Mouse (Mus musculus) ES-E14 (cell line): ENCODE data around the gene Pex16. TPM values are rescaled to one million over a fixed set of nuclear protein-coding genes. Genes with fewer than 3 reads are reported as not detected.
A peak's percentile ranks its signal among the peaks of the same experiment; 100 is the strongest.

Experiments
- DNase-seq: peaks from one replicate; pipeline ENCODE4 v3.0.0-alpha.2; 2013; ENCODE audit warnings: low read depth, low spot score
- H3K27ac ChIP-seq: 2 replicates; pipeline ENCODE4 v1.5.1; 2012; ENCODE audit warnings: low read depth, mild to moderate bottlenecking, low read length, moderate library complexity, mixed read lengths; ENCODE audit not compliant: poor library complexity, insufficient read depth, severe bottlenecking
- H3K36me3 ChIP-seq: 2 replicates; pipeline ENCODE4 v1.6.1; 2012; ENCODE audit warnings: mild to moderate bottlenecking, low read length, moderate library complexity, mixed read lengths; ENCODE audit not compliant: control insufficient read depth, poor library complexity, insufficient read depth, severe bottlenecking
- H3K4me1 ChIP-seq, 2 experiments: fragments of 150-350 bp in 1 of 2; sonication (generic) in 1 of 2; 2 replicates each; pipeline ENCODE4 v1.6.1; 2012; ENCODE audit warnings: low read length in 2 of 2, mild to moderate bottlenecking in 1 of 2, mixed read lengths in 1 of 2; ENCODE audit not compliant: control insufficient read depth in 2 of 2, insufficient read depth in 2 of 2, poor library complexity in 1 of 2
- H3K4me3 ChIP-seq, 2 experiments: fragments of 150-350 bp in 1 of 2; sonication (generic) in 1 of 2; 2 replicates each; pipeline ENCODE4 v1.5.1; 2012; ENCODE audit warnings: low read length in 2 of 2, low read depth in 1 of 2, mild to moderate bottlenecking in 1 of 2, mixed read lengths in 1 of 2; ENCODE audit not compliant: insufficient read depth in 1 of 2, poor library complexity in 1 of 2, severe bottlenecking in 1 of 2
- H3K9ac ChIP-seq: 2 replicates; pipeline ENCODE4 v1.6.1; 2012; ENCODE audit warnings: low read depth, mild to moderate bottlenecking, low read length, mixed read lengths; ENCODE audit not compliant: poor library complexity, insufficient read depth, severe bottlenecking
- H3K9me3 ChIP-seq: fragments of 150-350 bp; sonication (generic); 2 replicates; pipeline ENCODE4 v1.6.1; 2012; ENCODE audit warnings: low read depth, mild to moderate bottlenecking, low read length; ENCODE audit not compliant: control insufficient read depth, insufficient read depth
- CHD2 ChIP-seq: IDR thresholded peaks from 2 replicates; pipeline ENCODE4 v1.6.1; 2014; ENCODE audit warnings: mild to moderate bottlenecking, low read depth, low read length, inconsistent platforms
- HCFC1 ChIP-seq: IDR thresholded peaks from 2 replicates; pipeline ENCODE4 v1.6.1; 2012; ENCODE audit warnings: low read length, inconsistent platforms, borderline replicate concordance; ENCODE audit not compliant: insufficient read depth
- MAFK ChIP-seq: IDR thresholded peaks from 2 replicates; pipeline ENCODE4 v1.6.1; 2014; ENCODE audit warnings: mild to moderate bottlenecking, low read depth, low read length, inconsistent platforms; ENCODE audit not compliant: insufficient read depth
- ZC3H11A ChIP-seq: IDR thresholded peaks from 2 replicates; pipeline ENCODE4 v1.6.1; 2012; ENCODE audit warnings: low read depth, mild to moderate bottlenecking, inconsistent platforms, low read length, borderline replicate concordance
- ZNF384 ChIP-seq: IDR thresholded peaks from 2 replicates; pipeline ENCODE4 v1.6.1; 2012; ENCODE audit warnings: low read depth, low read length, inconsistent platforms
- in situ Hi-C, 2 experiments: fragments of 600-800 bp; cut with MboI; formaldehyde crosslinking; loops; one replicate each; pipeline ENCODE4 v1.15.1; 2025; ENCODE audit warnings: low sequenced_read_pairs in 2 of 2, inconsistent platforms in 1 of 2; ENCODE audit not compliant: unreplicated experiment in 2 of 2
- total RNA-seq: library from RNA; depleted of rRNA; stranded (reverse); fragments of 300-350 nt; gene quantifications from 2 replicates; pipeline ENCODE4 v1.2.3, GENCODE M21; 2012

Gene Pex16
- total RNA-seq, 1 experiment, result 21.1 TPM

DNA sequence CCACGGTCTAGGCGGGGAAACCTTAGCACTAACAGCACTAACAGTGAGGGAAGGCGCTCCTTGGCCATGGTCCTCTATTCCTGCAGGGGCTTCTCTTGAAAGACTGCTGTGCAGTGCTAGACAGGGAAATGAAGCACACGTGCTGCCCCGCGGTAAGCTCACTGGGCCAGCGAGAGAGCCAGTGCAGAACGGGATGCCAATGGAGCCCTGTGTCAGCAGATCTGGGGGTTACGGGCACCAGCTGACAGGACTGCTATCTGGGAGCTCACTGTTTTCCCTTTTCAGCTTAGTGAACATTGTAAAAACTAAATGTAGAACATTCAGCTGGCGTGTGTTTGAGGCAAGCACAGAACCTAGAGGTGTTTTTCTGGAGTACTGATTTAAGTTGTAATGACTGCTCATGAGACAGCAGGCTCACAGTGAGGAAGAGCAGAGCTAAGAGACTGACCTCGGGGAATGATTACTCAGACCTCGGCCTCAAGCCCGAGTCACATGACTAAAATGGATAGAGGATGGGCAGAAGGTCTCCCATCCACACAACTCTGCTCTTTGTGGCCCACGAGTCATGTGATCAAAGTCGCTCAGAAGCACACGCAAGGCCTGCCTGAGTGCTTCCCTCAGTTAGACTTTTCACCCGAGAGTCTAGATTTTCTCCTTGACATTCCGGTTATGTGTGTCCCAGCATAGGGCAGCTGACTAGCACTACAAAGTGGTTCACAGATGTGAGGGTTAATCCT is 34.0 kb downstream of the Pex16 start:
- no peak for TF ChIP-seq HCFC1
- no peak for TF ChIP-seq ZC3H11A
- TF ChIP-seq MAFK, result no peak
- TF ChIP-seq ZNF384, result no peak
- no peak for TF ChIP-seq CHD2

DNA sequence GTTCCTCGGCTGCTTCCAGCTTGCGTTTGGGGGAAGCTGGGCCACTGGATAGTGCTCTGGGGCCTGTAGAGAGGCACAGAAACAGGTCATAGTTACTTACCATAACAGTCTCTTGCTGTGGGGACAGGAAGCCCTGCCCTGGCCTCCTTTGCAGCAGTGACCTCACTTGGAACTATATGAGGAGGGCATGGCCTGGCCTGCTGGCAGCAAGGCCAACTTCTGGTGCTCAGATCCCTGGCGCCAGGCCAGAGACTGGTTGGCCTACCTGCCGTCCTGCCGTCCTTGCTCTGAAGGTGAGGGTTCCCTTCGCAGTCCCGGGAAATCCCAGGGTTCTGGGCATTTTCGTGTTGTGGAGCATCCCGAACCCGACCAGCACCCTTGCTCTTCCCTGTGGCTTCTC is 37.2 kb downstream of the Pex16 start:
- H3K36me3 ChIP-seq, result peaks cover 63% of the 10 kb centered on the region
- H3K4me3 ChIP-seq, result no peak overlapping the region
- TF ChIP-seq CHD2 (no peak), ZC3H11A (no peak), MAFK (no peak)
- H3K9ac ChIP-seq, result no peak overlapping the region; the same call in 1 of the 2 replicates
- in situ Hi-C loops, result no loop called here
- no peaks in the 10 kb centered on the region for H3K4me1 ChIP-seq
- no peak overlapping the region for H3K27ac ChIP-seq
- no peak for DNase-seq
- no peaks in the 10 kb centered on the region for H3K9me3 ChIP-seq

More for the DNA sequence above, 34.0 kb downstream of the Pex16 start:
- Histone ChIP-seq H3K4me1 (no peaks in the 10 kb centered on the region), H3K9me3 (no peaks in the 10 kb centered on the region), H3K27ac (no peak overlapping the region), H3K36me3 (peaks cover 61% of the 10 kb centered on the region), H3K4me3 (no peak overlapping the region), H3K9ac (no peak overlapping the region)
- no peak for DNase-seq
- in situ Hi-C loops, result no loop called here

DNA sequence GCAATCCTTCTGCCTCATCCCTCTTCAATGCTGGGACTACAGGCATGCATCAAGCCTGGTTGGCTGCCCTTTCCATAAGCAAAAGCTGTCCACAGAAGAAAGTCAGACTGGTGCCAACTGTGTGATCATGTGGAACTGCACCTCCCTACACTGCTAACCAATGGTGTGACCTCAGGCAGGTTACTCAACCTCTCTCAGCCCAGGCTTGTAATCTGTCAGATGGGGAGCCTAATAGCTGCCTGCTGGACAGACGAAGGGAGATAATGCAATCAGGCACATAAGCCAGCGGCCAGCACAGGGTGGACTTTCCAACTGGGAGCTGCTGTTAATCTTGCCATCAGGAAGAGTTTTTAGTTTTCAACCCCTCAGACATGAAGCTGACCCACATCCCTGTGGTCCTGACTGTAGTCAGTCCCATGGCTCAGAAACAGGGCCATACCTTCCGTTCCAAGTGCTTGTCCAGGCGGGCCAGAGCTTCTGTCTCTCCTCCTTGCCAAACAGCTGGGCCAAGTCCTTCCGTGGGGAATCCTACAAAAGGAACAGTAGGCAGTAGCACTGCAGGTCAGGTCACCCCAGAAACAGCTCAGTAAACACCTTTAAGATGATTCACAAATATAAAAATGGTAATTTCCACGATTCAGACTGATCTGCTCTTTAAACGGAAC is 47.4 kb downstream of the Pex16 start:
- in situ Hi-C loops, result no loop called here
- peaks cover 29% of the 10 kb centered on the region for H3K36me3 ChIP-seq
- no peaks in the 10 kb centered on the region for H3K9me3 ChIP-seq
- peaks cover 8 to 24% of the 10 kb centered on the region in 2 experiments for H3K4me1 ChIP-seq
- TF ChIP-seq MAFK (no peak), ZC3H11A (no peak)
- H3K4me3 ChIP-seq, result no peak overlapping the region
- H3K9ac ChIP-seq, result no peak overlapping the region
- no peak overlapping the region for H3K27ac ChIP-seq
- no peak for DNase-seq

DNA sequence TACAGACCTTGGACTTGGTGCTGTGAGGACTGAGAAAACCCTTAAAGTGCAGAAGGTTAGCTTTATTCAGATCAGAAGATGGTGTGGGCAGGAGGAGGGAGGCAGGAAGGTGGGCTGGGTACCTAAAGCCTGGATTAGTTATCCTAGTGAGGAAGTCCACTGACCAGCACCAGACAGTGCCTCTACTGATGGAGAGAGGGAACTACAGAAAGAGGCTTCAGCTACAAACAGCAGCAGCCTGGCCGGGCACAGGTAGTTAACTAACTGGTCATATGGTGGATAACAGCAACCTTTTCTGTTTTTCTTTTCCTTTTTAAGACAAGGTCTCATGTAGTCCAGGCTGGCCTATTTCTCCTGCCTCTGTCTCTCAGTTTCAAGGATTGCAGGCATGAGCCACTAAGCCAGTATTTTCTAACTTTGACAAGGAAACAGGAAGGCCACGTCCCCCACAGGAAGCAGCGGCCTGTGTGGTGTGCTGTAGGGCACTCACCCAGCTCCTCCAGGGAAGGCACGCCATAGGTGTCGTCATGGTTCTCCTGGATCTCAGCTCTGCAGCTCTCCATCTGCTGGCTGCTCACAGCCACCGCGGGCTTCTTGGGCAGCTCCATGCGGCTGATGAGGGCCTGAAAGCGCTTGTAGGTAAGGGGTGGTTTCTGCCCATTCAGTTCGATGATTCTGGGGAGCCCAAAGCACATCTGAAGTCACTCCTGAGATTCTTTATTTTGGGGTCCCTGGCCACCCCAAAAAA is 48.1 kb downstream of the Pex16 start:
- Histone ChIP-seq H3K36me3 (peaks cover 29% of the 10 kb centered on the region), H3K9me3 (no peaks in the 10 kb centered on the region), H3K9ac (peak overlapping the region; percentile 36; the same call in 1 of the 2 replicates), H3K4me1 (peaks cover 8 to 26% of the 10 kb centered on the region in 2 experiments), H3K27ac (no peak overlapping the region), H3K4me3 (peak overlapping the region in 1 of 2 experiments; percentile 9; a peak in 1 of 4 replicates)
- TF ChIP-seq ZNF384, result no peak
- no peak for TF ChIP-seq ZC3H11A
- no peak for TF ChIP-seq CHD2
- no peak for TF ChIP-seq MAFK
- no peak for TF ChIP-seq HCFC1
- in situ Hi-C loops, result no loop called here
- DNase-seq, result no peak
